Mouse (Mus musculus) kidney, embryonic 16.5 days (tissue): Measurements from ENCODE around the gene Adarb2. TPM values are rescaled to one million over a fixed set of nuclear protein-coding genes. Genes with fewer than 3 reads are reported as not detected.

Experiments used
- ATAC-seq: fragments of 200-750 bp; cut with Nextera tagmentation; 2 replicates; pipeline ENCODE4 v1.8.0; 2017; ENCODE audit warnings: moderate TSS enrichment; ENCODE audit not compliant: low FRiP score, low TSS enrichment
- H3K27ac ChIP-seq: fragments of 300-500 bp; sonication (generic); 2 replicates; pipeline ENCODE4 v1.5.1; 2014; ENCODE audit warnings: low read length
- H3K27me3 ChIP-seq: fragments of 300-500 bp; sonication (generic); 2 replicates; pipeline ENCODE4 v1.6.1; 2014; ENCODE audit warnings: low read length, control low read depth, mixed read lengths; ENCODE audit not compliant: insufficient read depth
- H3K36me3 ChIP-seq: fragments of 300-500 bp; sonication (generic); 2 replicates; pipeline ENCODE4 v1.6.1; 2014; ENCODE audit warnings: low read length, control low read depth, mixed read lengths; ENCODE audit not compliant: insufficient read depth
- H3K4me1 ChIP-seq: fragments of 300-500 bp; sonication (generic); 2 replicates; pipeline ENCODE4 v1.6.1; 2014; ENCODE audit warnings: low read length, control low read depth, mixed read lengths; ENCODE audit not compliant: insufficient read depth
- H3K4me2 ChIP-seq: fragments of 300-500 bp; sonication (generic); replicated peaks from 2 replicates; pipeline ENCODE4 v1.6.1; 2014; ENCODE audit warnings: low read depth, low read length
- H3K4me3 ChIP-seq: fragments of 300-500 bp; sonication (generic); 2 replicates; pipeline ENCODE4 v1.5.1; 2014; ENCODE audit warnings: mild to moderate bottlenecking, low read length
- H3K9ac ChIP-seq: fragments of 300-500 bp; sonication (generic); replicated peaks from 2 replicates; pipeline ENCODE4 v1.6.1; 2014; ENCODE audit warnings: low read length
- H3K9me3 ChIP-seq: fragments of 300-500 bp; sonication (generic); 2 replicates; pipeline ENCODE4 v1.6.1; 2016; ENCODE audit warnings: low read length, control low read depth
- WGBS: fragments of 180-500 bp; shearing (Covaris S2); extraction: QIAGEN DNeasy Blood & Tissue Kit; methylation state at CpG from one replicate; pipeline ENCODE4 v1.1.7; 2014; 5-methylcytosine and 5-hydroxymethylcytosine counted together
- polyA plus RNA-seq: library from polyadenylated mRNA; unstranded; fragments of >200 nt; fragmentation: Nextera tagmentation; extraction: Ambion mirVana; gene quantifications from 2 replicates; pipeline ENCODE4 v1.2.1, GENCODE M21; 2015

Gene Adarb2
- polyA plus RNA-seq, 1 experiment from 2014 or later: 0.21 TPM

GRCm38 (mm10) chr13:8644805-8645679 lies 442.4 kb downstream of the Adarb2 start:
- no peak overlapping the region for H3K9ac ChIP-seq
- no peaks in the 10 kb centered on the region for H3K9me3 ChIP-seq
- no peaks in the 10 kb centered on the region for H3K4me1 ChIP-seq
- no peaks in the 10 kb centered on the region for H3K27me3 ChIP-seq
- no peak overlapping the region for H3K4me2 ChIP-seq
- no peak overlapping the region for H3K27ac ChIP-seq
- WGBS: 75% methylated on average over 9 of the region's 9 CpGs
- ATAC-seq: no peak
- no peaks in the 10 kb centered on the region for H3K36me3 ChIP-seq
- H3K4me3 ChIP-seq: no peak overlapping the region

DNA sequence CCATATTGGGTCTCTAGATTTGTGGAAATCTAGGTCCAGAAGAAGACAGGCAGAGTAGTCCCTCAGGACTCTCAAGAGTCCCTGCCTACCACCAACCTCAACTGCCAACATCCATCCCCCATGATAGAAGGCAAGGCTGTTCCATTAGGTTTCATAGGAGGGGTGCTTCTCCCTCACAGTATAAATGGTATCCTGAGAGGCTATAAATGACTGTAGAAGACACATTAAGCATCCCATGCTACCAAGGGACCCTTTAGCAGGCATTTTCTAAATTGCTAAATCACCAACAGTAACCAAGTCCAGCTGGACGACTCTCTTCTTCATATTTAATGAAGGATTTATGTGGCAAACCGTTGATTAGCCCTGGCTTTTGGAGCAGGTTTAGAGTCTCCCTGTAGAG lies 446.6 kb downstream of the Adarb2 start:
- WGBS: 67% methylated on average over 2 of the region's 2 CpGs
- no peak for ATAC-seq

DNA sequence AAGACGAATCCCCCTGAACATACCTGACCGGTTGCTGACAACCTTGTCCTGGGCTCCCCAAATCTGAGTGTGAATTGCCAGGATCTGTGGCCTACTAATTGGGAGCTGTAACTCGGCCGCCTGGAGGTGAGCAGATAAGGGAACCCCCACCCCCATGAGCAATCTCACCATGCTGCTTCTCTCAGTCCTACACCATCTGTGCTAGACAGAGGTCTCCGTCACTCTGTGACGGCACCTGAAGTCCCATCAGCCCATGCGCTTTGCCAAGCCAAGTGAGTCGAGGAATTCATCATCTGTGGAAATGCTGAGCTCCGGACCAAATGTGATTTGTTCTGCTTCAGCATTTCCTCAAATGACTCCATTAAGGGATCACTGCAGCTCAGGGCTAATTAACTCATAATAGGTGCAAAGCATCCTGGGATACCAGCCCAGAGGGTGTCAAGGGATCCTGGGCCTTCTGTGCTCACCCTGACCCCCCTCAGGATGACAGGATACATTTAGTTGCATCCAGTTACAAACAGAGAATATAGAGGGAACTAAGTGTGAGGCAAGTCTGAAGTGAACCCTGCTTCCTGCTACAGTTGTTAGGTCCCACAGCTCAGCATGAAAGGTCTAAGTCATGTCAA lies 462.1 kb downstream of the Adarb2 start:
- Histone ChIP-seq H3K4me3 (no peak overlapping the region), H3K9me3 (no peaks in the 10 kb centered on the region), H3K27me3 (no peaks in the 10 kb centered on the region), H3K4me1 (no peaks in the 10 kb centered on the region), H3K36me3 (no peaks in the 10 kb centered on the region), H3K27ac (no peak overlapping the region), H3K4me2 (no peak overlapping the region), H3K9ac (no peak overlapping the region)
- WGBS: 82% methylated on average over 9 of the region's 9 CpGs
- ATAC-seq: no peak

More for the DNA sequence above, 446.6 kb downstream of the Adarb2 start:
- H3K9me3 ChIP-seq: no peaks in the 10 kb centered on the region
- no peak overlapping the region for H3K9ac ChIP-seq
- no peak overlapping the region for H3K4me2 ChIP-seq
- no peak overlapping the region for H3K27ac ChIP-seq
- no peaks in the 10 kb centered on the region for H3K36me3 ChIP-seq
- no peaks in the 10 kb centered on the region for H3K27me3 ChIP-seq
- no peak overlapping the region for H3K4me3 ChIP-seq
- no peaks in the 10 kb centered on the region for H3K4me1 ChIP-seq

DNA sequence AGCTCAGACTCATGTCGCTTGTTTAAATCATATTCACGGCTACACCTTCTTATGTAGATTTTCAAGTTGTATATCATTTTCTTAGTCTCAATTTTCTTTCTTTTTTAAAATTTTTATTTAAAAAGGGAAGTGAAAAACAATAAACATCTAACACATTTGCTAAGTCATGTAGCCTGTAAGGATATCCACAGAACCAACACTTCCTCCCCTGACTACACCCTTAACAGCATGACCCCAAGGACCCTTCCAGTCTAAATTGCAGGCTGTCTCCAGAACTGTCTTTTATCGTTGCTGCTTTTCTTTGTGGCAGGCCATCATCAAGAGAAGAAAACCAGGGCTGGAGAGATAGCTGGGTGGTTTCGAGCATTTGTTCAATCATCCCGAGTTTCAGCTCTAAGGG lies 474.5 kb downstream of the Adarb2 start:
- no peaks in the 10 kb centered on the region for H3K27me3 ChIP-seq
- no peaks in the 10 kb centered on the region for H3K4me1 ChIP-seq
- no peak overlapping the region for H3K4me3 ChIP-seq
- no peak for ATAC-seq
- 52% methylated on average over 5 of the region's 5 CpGs for WGBS
- no peaks in the 10 kb centered on the region for H3K36me3 ChIP-seq
- no peak overlapping the region for H3K27ac ChIP-seq
- no peak overlapping the region for H3K9ac ChIP-seq
- no peaks in the 10 kb centered on the region for H3K9me3 ChIP-seq
- no peak overlapping the region for H3K4me2 ChIP-seq

GRCm38 (mm10) chr13:8680470-8681129 lies 477.9 kb downstream of the Adarb2 start:
- Histone ChIP-seq H3K4me2 (no peak overlapping the region), H3K36me3 (no peaks in the 10 kb centered on the region), H3K4me1 (no peaks in the 10 kb centered on the region), H3K27me3 (no peaks in the 10 kb centered on the region), H3K4me3 (no peak overlapping the region), H3K9me3 (no peaks in the 10 kb centered on the region), H3K27ac (no peak overlapping the region), H3K9ac (no peak overlapping the region)
- no peak for ATAC-seq
- WGBS: 87% methylated on average over 9 of the region's 9 CpGs

GRCm38 (mm10) chr13:8691448-8691847 lies 488.8 kb downstream of the Adarb2 start:
- Histone ChIP-seq H3K27me3 (no peaks in the 10 kb centered on the region), H3K9ac (no peak overlapping the region), H3K4me1 (no peaks in the 10 kb centered on the region), H3K4me3 (no peak overlapping the region), H3K4me2 (no peak overlapping the region), H3K27ac (no peak overlapping the region), H3K36me3 (no peaks in the 10 kb centered on the region), H3K9me3 (no peaks in the 10 kb centered on the region)
- WGBS: 73% methylated on average over 6 of the region's 6 CpGs
- ATAC-seq: no peak

DNA sequence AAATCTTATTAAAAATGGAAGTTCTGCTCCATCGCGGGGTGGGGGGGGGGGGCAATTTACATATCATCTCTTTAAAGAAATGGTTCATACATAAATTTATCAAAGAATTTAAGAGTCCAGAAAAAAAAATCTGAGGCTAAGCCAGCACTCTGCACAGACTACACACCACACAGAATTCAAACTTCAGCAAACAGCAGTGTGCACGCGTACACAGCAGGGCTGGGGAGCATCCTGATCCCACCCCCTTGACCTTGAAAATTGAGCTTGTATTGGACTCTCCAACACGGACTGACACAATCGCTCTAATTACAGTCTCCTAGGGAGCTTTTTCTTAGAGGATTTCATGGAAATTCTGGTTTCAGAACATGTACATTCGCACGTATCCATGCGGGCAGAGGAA lies 490.1 kb downstream of the Adarb2 start:
- no peaks in the 10 kb centered on the region for H3K36me3 ChIP-seq
- no peak overlapping the region for H3K27ac ChIP-seq
- 0 out of 2 replicates have a peak, but pooled peaks have one; percentile 39 for ATAC-seq
- no peak overlapping the region for H3K4me3 ChIP-seq
- no peaks in the 10 kb centered on the region for H3K4me1 ChIP-seq
- no peak overlapping the region for H3K9ac ChIP-seq
- no peaks in the 10 kb centered on the region for H3K9me3 ChIP-seq
- H3K4me2 ChIP-seq: no peak overlapping the region
- WGBS: 72% methylated on average over 9 of the region's 9 CpGs
- no peaks in the 10 kb centered on the region for H3K27me3 ChIP-seq

GRCm38 (mm10) chr13:8698451-8698850 lies 495.8 kb downstream of the Adarb2 start:
- H3K36me3 ChIP-seq: no peaks in the 10 kb centered on the region
- ATAC-seq: no peak
- WGBS: 85% methylated on average over 5 of the region's 5 CpGs
- H3K27ac ChIP-seq: no peak overlapping the region
- H3K4me1 ChIP-seq: no peaks in the 10 kb centered on the region
- H3K4me3 ChIP-seq: no peak overlapping the region
- no peaks in the 10 kb centered on the region for H3K27me3 ChIP-seq
- no peak overlapping the region for H3K9ac ChIP-seq
- H3K4me2 ChIP-seq: no peak overlapping the region
- H3K9me3 ChIP-seq: no peaks in the 10 kb centered on the region

DNA sequence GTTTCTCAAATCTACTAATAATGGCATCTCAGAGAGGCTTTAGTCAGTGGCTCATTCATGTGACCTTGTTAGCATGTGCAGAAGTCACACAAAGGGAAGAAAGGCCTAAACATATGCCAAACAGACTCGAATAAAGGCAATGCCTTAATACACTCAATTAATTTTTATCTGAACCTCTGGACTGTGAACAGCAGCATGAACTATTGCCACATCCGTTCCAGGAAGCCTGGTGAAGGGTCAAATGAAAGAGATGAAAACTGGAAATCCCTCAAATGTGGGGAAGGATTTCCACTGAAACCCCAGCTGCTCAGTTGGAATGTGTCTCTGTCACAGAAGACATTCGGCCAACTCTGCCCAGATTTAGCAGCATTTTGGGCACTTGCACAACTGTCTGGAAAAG lies 497.2 kb downstream of the Adarb2 start:
- Histone ChIP-seq H3K4me1 (no peaks in the 10 kb centered on the region), H3K36me3 (no peaks in the 10 kb centered on the region), H3K27ac (no peak overlapping the region), H3K4me3 (no peak overlapping the region), H3K9me3 (no peaks in the 10 kb centered on the region), H3K4me2 (no peak overlapping the region), H3K27me3 (no peaks in the 10 kb centered on the region), H3K9ac (no peak overlapping the region)
- ATAC-seq: no peak
- WGBS: 51% methylated on average over 3 of the region's 3 CpGs

- H3K27ac ChIP-seq: no peak overlapping the region
- no peak overlapping the region for H3K4me2 ChIP-seq
- H3K4me1 ChIP-seq: no peaks in the 10 kb centered on the region
- H3K27me3 ChIP-seq: no peaks in the 10 kb centered on the region
- no peaks in the 10 kb centered on the region for H3K9me3 ChIP-seq
- WGBS: 51% methylated on average over 4 of the region's 4 CpGs
- no peak overlapping the region for H3K4me3 ChIP-seq
- H3K36me3 ChIP-seq: no peaks in the 10 kb centered on the region
- no peak for ATAC-seq
- no peak overlapping the region for H3K9ac ChIP-seq
Observed at GRCm38 (mm10) chr13:8700981-8701380, 498.3 kb downstream of the Adarb2 start.
